Mouse (Mus musculus): ENCODE data around the gene Mgat5. TPM values are rescaled to one million over a fixed set of nuclear protein-coding genes. Genes with fewer than 3 reads are reported as not detected.

Gene Mgat5
- polyA plus RNA-seq, 1 experiment from 2014 or later: 22.2 TPM

- H3K27me3 ChIP-seq (ENCODE audit: control insufficient read depth, insufficient read depth, low read length): peaks cover 31% of the 10 kb centered on the region
- peak overlapping the region; percentile 80 for H3K27ac ChIP-seq (ENCODE audit: low read depth, low read length)
- peaks cover 28% of the 10 kb centered on the region for H3K4me1 ChIP-seq (ENCODE audit: control insufficient read depth, insufficient read depth, low read length)
- H3K36me3 ChIP-seq (ENCODE audit: control insufficient read depth, insufficient read depth, low read length): no peaks in the 10 kb centered on the region
- peak; percentile 86 for ATAC-seq (ENCODE audit: low read depth)
- no peaks in the 10 kb centered on the region for H3K9me3 ChIP-seq (ENCODE audit: control insufficient read depth, low read length)
- no peak overlapping the region for H3K4me3 ChIP-seq (ENCODE audit: low read depth, low read length)
- H3K4me2 ChIP-seq (ENCODE audit: low read depth, low read length): peak overlapping the region; percentile 32
- H3K9ac ChIP-seq (replicated peaks; ENCODE audit: low read depth, low read length): peak overlapping the region; percentile 41; the same call in 1 of the 2 replicates
- WGBS: 10% methylated on average over 17 of the region's 17 CpGs
Measured at GRCm38 (mm10) chr1:127537204-127538038, 332.6 kb downstream of the Mgat5 start.
